Mouse (Mus musculus) embryo, embryonic 11 days (tissue): ENCODE measurements around the gene Gm6871.
"Not testable (repeated sequence)": the region's sequence is repeated elsewhere in the genome, so short reads cannot be mapped to it uniquely, and the experiment has no call there.

Source experiments
- DNase-seq: peaks from one replicate; pipeline ENCODE4 v3.0.0-alpha.2; 2015

Gene Gm6871

GRCm38 (mm10) chr7:41573562-41573961 is at the start of gene Gm6871:
Gene Gm6871 (minus strand): TSS chr7:41573662.
- DNase-seq, result not testable (repeated sequence)

GRCm38 (mm10) chr7:41616241-41616640 is 42.8 kb upstream of the Gm6871 start:
- DNase-seq, result not testable (repeated sequence)

GRCm38 (mm10) chr7:41611654-41612053 is 38.2 kb upstream of the Gm6871 start:
- no peak for DNase-seq

DNA sequence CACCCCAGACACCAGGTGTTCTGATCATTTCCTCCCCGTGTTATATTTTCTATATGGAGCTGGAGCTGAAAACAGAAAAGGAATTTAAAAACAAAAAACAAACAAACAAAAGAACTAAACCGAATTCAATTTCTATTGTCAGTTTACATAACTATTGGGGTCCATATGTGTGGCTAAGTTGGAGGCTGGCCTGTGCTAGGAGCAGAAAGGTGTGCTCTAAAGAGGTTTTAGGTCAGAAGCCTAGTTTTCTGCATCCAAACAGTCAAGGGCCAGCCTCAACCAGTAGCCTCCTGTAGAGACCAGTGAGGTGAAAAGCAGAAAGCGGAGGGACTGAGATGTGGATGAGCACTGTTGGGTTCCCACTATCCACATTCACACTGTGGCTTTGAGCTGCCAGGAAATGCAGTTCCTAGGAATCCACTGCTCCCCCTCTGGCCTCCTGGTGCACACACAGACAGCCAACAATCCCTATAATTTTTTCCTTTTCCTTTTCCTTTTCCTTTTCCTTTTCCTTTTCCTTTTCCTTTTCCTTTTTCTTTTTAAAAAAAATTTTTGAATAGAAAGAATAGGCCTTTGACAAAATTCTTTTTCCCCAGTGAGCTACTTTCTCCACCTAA is 26.6 kb upstream of the Gm6871 start:
- peak; percentile 35 for DNase-seq

- DNase-seq, result peak; percentile 95
Measured at GRCm38 (mm10) chr7:41599034-41599813, 25.8 kb upstream of the Gm6871 start, which contains the start of gene 2610021A01Rik. Gene 2610021A01Rik (plus strand): TSS chr7:41599230.

DNA sequence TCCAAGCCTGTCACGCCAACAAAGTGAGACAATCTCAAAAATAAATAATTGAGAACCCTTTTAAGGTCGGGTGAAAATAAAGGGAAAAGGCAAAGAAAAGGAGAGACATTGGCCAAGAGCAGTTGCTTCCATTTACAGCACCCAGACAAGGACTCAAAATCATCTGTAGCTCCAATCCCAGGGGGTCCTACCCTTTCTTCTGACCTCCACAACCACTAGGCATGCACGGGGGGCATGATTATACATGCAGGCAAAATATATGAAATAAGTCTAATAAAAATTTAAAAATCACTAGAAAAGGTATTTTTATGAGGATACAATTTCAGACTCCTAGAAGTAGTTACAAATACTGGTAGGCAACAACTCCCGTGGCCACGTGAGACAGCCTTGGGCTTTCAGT is 25.2 kb upstream of the Gm6871 start:
- no peak for DNase-seq

GRCm38 (mm10) chr7:41587831-41588230 is 14.4 kb upstream of the Gm6871 start:
- not testable (repeated sequence) for DNase-seq

DNA sequence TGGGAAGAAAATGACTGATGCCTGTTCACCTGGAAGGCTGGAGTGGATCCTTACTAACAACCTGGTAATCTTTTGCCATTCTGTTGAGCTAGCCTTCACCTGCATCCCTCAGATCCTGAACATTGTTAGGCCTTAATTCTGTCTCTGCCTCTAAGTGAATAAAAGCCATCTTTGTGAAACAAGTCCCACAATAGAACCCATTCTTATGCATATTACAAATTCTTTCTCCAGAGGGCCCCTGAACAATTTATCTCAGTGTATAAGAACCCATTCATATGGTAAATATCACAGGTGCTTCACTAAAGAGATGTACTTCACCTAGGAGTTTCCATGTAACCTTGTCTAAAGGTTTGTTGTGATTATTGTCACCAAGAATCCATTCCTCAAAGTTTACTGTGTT is 8.6 kb upstream of the Gm6871 start:
- no peak for DNase-seq

GRCm38 (mm10) chr7:41577956-41578355 is 4.5 kb upstream of the Gm6871 start:
- DNase-seq, result no peak

GRCm38 (mm10) chr7:41560681-41561080 is 12.8 kb downstream of the Gm6871 start:
- no peak for DNase-seq

DNA sequence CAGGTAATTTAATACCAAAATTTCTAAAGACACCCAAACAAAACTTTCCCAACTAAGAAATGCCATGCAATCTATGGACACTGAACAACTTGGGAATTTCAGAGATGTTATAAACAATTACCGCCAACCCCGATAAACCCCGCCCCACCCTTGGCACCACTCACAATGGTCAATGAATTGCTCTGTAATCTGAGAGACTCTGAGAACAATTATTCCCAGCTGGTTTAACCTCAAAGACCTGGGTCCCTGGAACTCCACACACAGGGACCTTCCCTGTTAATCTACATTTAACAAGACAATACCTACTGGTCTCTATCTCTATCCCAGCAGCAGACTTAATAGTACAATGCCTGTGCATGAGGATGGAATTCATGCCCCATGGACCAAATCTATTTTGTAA is 60.8 kb downstream of the Gm6871 start:
- DNase-seq, result no peak

- DNase-seq, result no peak
Measured at GRCm38 (mm10) chr7:41512207-41512606, 61.3 kb downstream of the Gm6871 start.

DNA sequence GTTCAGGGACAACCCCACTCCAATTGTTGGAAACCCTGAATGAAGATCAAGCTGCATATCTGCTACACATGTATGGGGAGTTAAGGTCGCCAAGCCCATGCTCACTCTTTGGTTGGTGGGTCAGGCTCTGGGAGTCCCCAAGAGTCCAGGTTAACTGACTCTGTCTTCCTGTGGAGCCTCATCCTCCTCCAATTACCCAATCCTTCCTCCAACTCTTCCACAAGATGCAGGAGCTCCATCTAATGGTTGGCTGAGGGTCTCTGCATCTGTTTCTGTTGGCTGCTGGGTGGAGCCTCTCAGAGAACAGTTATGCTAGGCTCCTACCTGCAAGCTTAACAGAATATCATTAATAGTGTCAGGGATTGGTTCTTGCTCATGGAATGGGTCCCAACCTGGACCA is 71.1 kb downstream of the Gm6871 start:
- DNase-seq, result no peak

- DNase-seq, result peak; percentile 61
Measured at GRCm38 (mm10) chr7:41500151-41500934, 73.1 kb downstream of the Gm6871 start.

GRCm38 (mm10) chr7:41499389-41500049 is 73.9 kb downstream of the Gm6871 start, which contains the start of the genes Gm20449 and AW146154:
Gene Gm20449 (minus strand): TSS chr7:41499417.
Gene AW146154 (minus strand): TSS chr7:41499890.
- DNase-seq, result peak; percentile 92

GRCm38 (mm10) chr7:41499018-41499388 is 74.5 kb downstream of the Gm6871 start:
- DNase-seq, result not testable (repeated sequence)

GRCm38 (mm10) chr7:41498464-41498863 is 75.0 kb downstream of the Gm6871 start:
- not testable (repeated sequence) for DNase-seq

DNA sequence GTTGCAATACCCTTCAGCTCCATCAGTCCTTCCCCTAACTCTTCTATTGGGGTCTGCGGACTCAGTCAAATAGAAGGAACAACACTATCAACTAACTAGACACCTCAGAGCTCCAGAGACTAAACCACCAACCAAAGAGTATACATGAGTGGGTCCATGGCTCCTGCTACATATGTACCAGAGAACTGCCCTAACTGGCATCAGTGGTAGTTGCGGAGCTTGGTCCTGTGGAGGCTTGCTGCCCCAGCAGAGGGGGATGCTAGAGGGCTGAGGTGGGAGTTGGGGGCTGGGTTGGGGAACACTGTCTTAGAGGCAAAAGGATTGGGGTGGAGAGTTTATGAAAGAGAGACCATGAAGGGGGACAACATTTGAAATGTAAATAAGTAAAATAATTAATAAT is 75.6 kb downstream of the Gm6871 start:
- DNase-seq, result no peak
